Mouse (Mus musculus): Measurements from ENCODE around the gene Kifc5b.

- TF ChIP-seq CTCF (IDR thresholded peaks at IDR 0.05; ENCODE audit: extremely low read depth, insufficient read depth, insufficient read length, insufficient replicate concordance) (no peak), POLR2A (IDR thresholded peaks at IDR 0.05; ENCODE audit: low read depth, low read length) (no peak)
Observed at GRCm38 (mm10) chr17:26979426-26979825, 62.5 kb downstream of the Kifc5b start.

Data from spleen, adult 2 months (tissue).